Mouse (Mus musculus) ES-E14 (cell line): ENCODE measurements around the gene BC004004.

ENCODE experiments used
- CHD2 ChIP-seq: IDR thresholded peaks from 2 replicates; pipeline ENCODE4 v1.6.1; 2014; ENCODE audit warnings: mild to moderate bottlenecking, low read depth, low read length, inconsistent platforms
- MAFK ChIP-seq: IDR thresholded peaks from 2 replicates; pipeline ENCODE4 v1.6.1; 2014; ENCODE audit warnings: mild to moderate bottlenecking, low read depth, low read length, inconsistent platforms; ENCODE audit not compliant: insufficient read depth
- ZC3H11A ChIP-seq: IDR thresholded peaks from 2 replicates; pipeline ENCODE4 v1.6.1; 2012; ENCODE audit warnings: low read depth, mild to moderate bottlenecking, inconsistent platforms, low read length, borderline replicate concordance

- TF ChIP-seq MAFK: no peak
- no peak for TF ChIP-seq ZC3H11A
- TF ChIP-seq CHD2: no peak
Measured at GRCm38 (mm10) chr17:29245725-29246124, 22.9 kb upstream of the BC004004 start.
